Mouse (Mus musculus) midbrain, postnatal 0 days (tissue): Measurements from ENCODE around the gene Prokr2. TPM values are rescaled to one million over a fixed set of nuclear protein-coding genes. Genes with fewer than 3 reads are reported as not detected.
A peak's percentile ranks its signal among the peaks of the same experiment; 100 is the strongest.
"Not testable (repeated sequence)": the region's sequence is repeated elsewhere in the genome, so short reads cannot be mapped to it uniquely, and the experiment has no call there.

Experiments
- ATAC-seq: fragments of 200-750 bp; cut with Nextera tagmentation; 2 replicates; pipeline ENCODE4 v1.8.0; 2017; ENCODE audit warnings: moderate number of reproducible peaks, mild to moderate bottlenecking, moderate TSS enrichment, moderate library complexity; ENCODE audit not compliant: low FRiP score
- DNase-seq: peaks from one replicate; pipeline ENCODE4 v3.0.0-alpha.2; 2015; ENCODE audit warnings: low spot score
- H3K27ac ChIP-seq: fragments of 300-500 bp; sonication (generic); 2 replicates; pipeline ENCODE4 v1.5.1; 2014; ENCODE audit warnings: low read depth, mild to moderate bottlenecking, low read length, mixed read lengths
- H3K27me3 ChIP-seq: fragments of 300-500 bp; sonication (generic); 2 replicates; pipeline ENCODE4 v1.6.1; 2014; ENCODE audit warnings: low read length, control low read depth, mixed read lengths; ENCODE audit not compliant: insufficient read depth
- H3K36me3 ChIP-seq: fragments of 300-500 bp; sonication (generic); 2 replicates; pipeline ENCODE4 v1.6.1; 2014; ENCODE audit warnings: low read length, control low read depth, mixed read lengths; ENCODE audit not compliant: insufficient read depth
- H3K4me1 ChIP-seq: fragments of 300-500 bp; sonication (generic); 2 replicates; pipeline ENCODE4 v1.6.1; 2014; ENCODE audit warnings: mild to moderate bottlenecking, control low read depth, antibody characterized with exemption, low read length, mixed read lengths; ENCODE audit not compliant: insufficient read depth
- H3K4me2 ChIP-seq: fragments of 300-500 bp; sonication (generic); 2 replicates; pipeline ENCODE4 v1.6.1; 2014; ENCODE audit warnings: low read depth, mild to moderate bottlenecking, low read length, mixed read lengths; ENCODE audit not compliant: poor library complexity, severe bottlenecking
- H3K4me3 ChIP-seq: fragments of 300-500 bp; sonication (generic); 2 replicates; pipeline ENCODE4 v1.5.1; 2014; ENCODE audit warnings: low read depth, mild to moderate bottlenecking, low read length, moderate library complexity
- H3K9ac ChIP-seq: fragments of 300-500 bp; sonication (generic); replicated peaks from 2 replicates; pipeline ENCODE4 v1.6.1; 2014; ENCODE audit warnings: mild to moderate bottlenecking, low read length, moderate library complexity, mixed read lengths; ENCODE audit not compliant: poor library complexity, severe bottlenecking
- H3K9me3 ChIP-seq: fragments of 300-500 bp; sonication (generic); 2 replicates; pipeline ENCODE4 v1.6.1; 2016; ENCODE audit warnings: low read length, control low read depth
- CTCF ChIP-seq: IDR thresholded peaks from 2 replicates; pipeline ENCODE4 v1.5.1; 2016; ENCODE audit warnings: antibody characterized with exemption, mild to moderate bottlenecking
- WGBS: fragments of 180-500 bp; shearing (Covaris S2); extraction: QIAGEN DNeasy Blood & Tissue Kit; methylation state at CpG from one replicate; pipeline ENCODE4 v1.1.7; 2014; 5-methylcytosine and 5-hydroxymethylcytosine counted together
- polyA plus RNA-seq: library from polyadenylated mRNA; unstranded; fragments of >200 nt; fragmentation: Nextera tagmentation; extraction: Ambion mirVana; gene quantifications from 2 replicates; pipeline ENCODE4 v1.2.1, GENCODE M21; 2015
- total RNA-seq: library from RNA; depleted of rRNA; stranded (reverse); fragments of >200 nt; gene quantifications from 2 replicates; pipeline ENCODE4 v1.2.3, GENCODE M21; 2014

The Prokr2 gene
- total and polyA plus RNA-seq, 2 experiments from 2014 or later = 6.5 to 24.9 TPM

- Histone ChIP-seq H3K4me2 (no peak overlapping the region), H3K4me3 (no peak overlapping the region), H3K36me3 (no peaks in the 10 kb centered on the region), H3K9ac (no peak overlapping the region), H3K27me3 (no peaks in the 10 kb centered on the region), H3K9me3 (no peaks in the 10 kb centered on the region), H3K4me1 (no peaks in the 10 kb centered on the region), H3K27ac (no peak overlapping the region)
- no peak for DNase-seq
- WGBS = 86% methylated on average over 2 of the region's 2 CpGs
- no peak for TF ChIP-seq CTCF
- no peak for ATAC-seq
Measured at GRCm38 (mm10) chr2:132337202-132337601, 48.0 kb downstream of the Prokr2 start.

- no peak overlapping the region for H3K4me2 ChIP-seq
- ATAC-seq (no peak), DNase-seq (no peak)
- no peaks in the 10 kb centered on the region for H3K4me1 ChIP-seq
- 65% methylated on average over 4 of the region's 4 CpGs for WGBS
- no peak overlapping the region for H3K9ac ChIP-seq
- H3K36me3 ChIP-seq = no peaks in the 10 kb centered on the region
- H3K27ac ChIP-seq = no peak overlapping the region
- no peaks in the 10 kb centered on the region for H3K27me3 ChIP-seq
- no peaks in the 10 kb centered on the region for H3K9me3 ChIP-seq
- TF ChIP-seq CTCF = no peak
- H3K4me3 ChIP-seq = no peak overlapping the region
Measured at GRCm38 (mm10) chr2:132323541-132323940, 61.7 kb downstream of the Prokr2 start.

- Histone ChIP-seq H3K36me3 (no peaks in the 10 kb centered on the region), H3K9me3 (no peaks in the 10 kb centered on the region), H3K27ac (no peak overlapping the region), H3K9ac (no peak overlapping the region), H3K4me1 (no peaks in the 10 kb centered on the region), H3K27me3 (no peaks in the 10 kb centered on the region), H3K4me2 (no peak overlapping the region), H3K4me3 (no peak overlapping the region)
- WGBS = 76% methylated on average over 5 of the region's 5 CpGs
- DNase-seq (no peak), ATAC-seq (no peak)
- TF ChIP-seq CTCF = no peak
Measured at GRCm38 (mm10) chr2:132320516-132320915, 64.7 kb downstream of the Prokr2 start.

GRCm38 (mm10) chr2:132317178-132317577 lies 68.1 kb downstream of the Prokr2 start:
- Histone ChIP-seq H3K27ac (no peak overlapping the region), H3K4me3 (no peak overlapping the region), H3K9me3 (no peaks in the 10 kb centered on the region), H3K4me2 (no peak overlapping the region), H3K9ac (no peak overlapping the region), H3K4me1 (no peaks in the 10 kb centered on the region), H3K27me3 (no peaks in the 10 kb centered on the region), H3K36me3 (no peaks in the 10 kb centered on the region)
- ATAC-seq = no peak
- TF ChIP-seq CTCF = no peak
- WGBS = 87% methylated on average over 1 of the region's 1 CpGs
- no peak for DNase-seq

- peak; percentile 97 for TF ChIP-seq CTCF
- DNase-seq = peak; percentile 92
- Histone ChIP-seq H3K9ac (no peak overlapping the region), H3K4me2 (no peak overlapping the region), H3K4me1 (no peaks in the 10 kb centered on the region), H3K27ac (0 out of 2 replicates have a peak overlapping the region, but pooled peaks have one; percentile 3), H3K9me3 (no peaks in the 10 kb centered on the region), H3K27me3 (no peaks in the 10 kb centered on the region), H3K4me3 (no peak overlapping the region), H3K36me3 (peaks cover 5% of the 10 kb centered on the region; the same call in 1 of the 2 replicates)
- 39% methylated on average over 8 of the region's 8 CpGs for WGBS
- peak; percentile 66 for ATAC-seq
Measured at GRCm38 (mm10) chr2:132316041-132316808, 69.0 kb downstream of the Prokr2 start.

GRCm38 (mm10) chr2:132314057-132314456 lies 71.2 kb downstream of the Prokr2 start:
- not testable (repeated sequence) for DNase-seq, H3K4me3 ChIP-seq, H3K9me3 ChIP-seq, ATAC-seq, H3K27me3 ChIP-seq, H3K4me1 ChIP-seq, H3K9ac ChIP-seq, H3K27ac ChIP-seq, H3K4me2 ChIP-seq
- H3K36me3 ChIP-seq = peaks cover 12% of the 10 kb centered on the region
- WGBS = 87% methylated on average over 8 of the region's 8 CpGs
